Mouse (Mus musculus) forebrain, embryonic 11.5 days (tissue): Measurements from ENCODE around the gene Glb1. TPM values are rescaled to one million over a fixed set of nuclear protein-coding genes. Genes with fewer than 3 reads are reported as not detected.
"Not testable (repeated sequence)": the region's sequence is repeated elsewhere in the genome, so short reads cannot be mapped to it uniquely, and the experiment has no call there.

Experiments
- ATAC-seq: fragments of 200-750 bp; cut with Nextera tagmentation; replicated peaks from 2 replicates; pipeline ENCODE4 v1.8.0; 2017; ENCODE audit warnings: moderate TSS enrichment; ENCODE audit not compliant: low FRiP score
- DNase-seq: peaks from one replicate; pipeline ENCODE4 v3.0.0-alpha.2; 2017; ENCODE audit warnings: low spot score
- H3K27ac ChIP-seq: fragments of 300-500 bp; sonication (generic); 2 replicates; pipeline ENCODE4 v1.5.1; 2014; ENCODE audit warnings: low read depth, low read length
- H3K27me3 ChIP-seq: fragments of 300-500 bp; sonication (generic); 2 replicates; pipeline ENCODE4 v1.6.1; 2014; ENCODE audit warnings: mild to moderate bottlenecking, low read length, mixed read lengths; ENCODE audit not compliant: control insufficient read depth, insufficient read depth
- H3K36me3 ChIP-seq: fragments of 300-500 bp; sonication (generic); 2 replicates; pipeline ENCODE4 v1.6.1; 2014; ENCODE audit warnings: mild to moderate bottlenecking, low read length, moderate library complexity, mixed read lengths; ENCODE audit not compliant: control insufficient read depth, insufficient read depth
- H3K4me1 ChIP-seq: fragments of 300-500 bp; sonication (generic); replicated peaks from 2 replicates; pipeline ENCODE4 v1.6.1; 2014; ENCODE audit warnings: low read length, mixed read lengths; ENCODE audit not compliant: control insufficient read depth, insufficient read depth
- H3K4me2 ChIP-seq: fragments of 300-500 bp; sonication (generic); 2 replicates; pipeline ENCODE4 v1.6.1; 2014; ENCODE audit warnings: low read depth, mild to moderate bottlenecking, low read length, moderate library complexity, mixed read lengths; ENCODE audit not compliant: severe bottlenecking
- H3K4me3 ChIP-seq: fragments of 300-500 bp; sonication (generic); 2 replicates; pipeline ENCODE4 v1.5.1; 2014; ENCODE audit warnings: low read depth, low read length
- H3K9ac ChIP-seq: fragments of 300-500 bp; sonication (generic); 2 replicates; pipeline ENCODE4 v1.6.1; 2014; ENCODE audit warnings: low read length
- H3K9me3 ChIP-seq: fragments of 300-500 bp; sonication (generic); 2 replicates; pipeline ENCODE4 v1.6.1; 2016; ENCODE audit warnings: low read length, mixed read lengths; ENCODE audit not compliant: control insufficient read depth
- WGBS: fragments of 180-500 bp; shearing (Covaris S2); extraction: QIAGEN DNeasy Blood & Tissue Kit; methylation state at CpG from one replicate; pipeline ENCODE4 v1.1.7; 2014; 5-methylcytosine and 5-hydroxymethylcytosine counted together
- polyA plus RNA-seq: library from polyadenylated mRNA; unstranded; fragments of >200 nt; fragmentation: Nextera tagmentation; extraction: Ambion mirVana; gene quantifications from 2 replicates; pipeline ENCODE4 v1.2.1, GENCODE M21; 2014

The Glb1 gene
- polyA plus RNA-seq, 1 experiment from 2014 or later = 21.6 TPM

DNA sequence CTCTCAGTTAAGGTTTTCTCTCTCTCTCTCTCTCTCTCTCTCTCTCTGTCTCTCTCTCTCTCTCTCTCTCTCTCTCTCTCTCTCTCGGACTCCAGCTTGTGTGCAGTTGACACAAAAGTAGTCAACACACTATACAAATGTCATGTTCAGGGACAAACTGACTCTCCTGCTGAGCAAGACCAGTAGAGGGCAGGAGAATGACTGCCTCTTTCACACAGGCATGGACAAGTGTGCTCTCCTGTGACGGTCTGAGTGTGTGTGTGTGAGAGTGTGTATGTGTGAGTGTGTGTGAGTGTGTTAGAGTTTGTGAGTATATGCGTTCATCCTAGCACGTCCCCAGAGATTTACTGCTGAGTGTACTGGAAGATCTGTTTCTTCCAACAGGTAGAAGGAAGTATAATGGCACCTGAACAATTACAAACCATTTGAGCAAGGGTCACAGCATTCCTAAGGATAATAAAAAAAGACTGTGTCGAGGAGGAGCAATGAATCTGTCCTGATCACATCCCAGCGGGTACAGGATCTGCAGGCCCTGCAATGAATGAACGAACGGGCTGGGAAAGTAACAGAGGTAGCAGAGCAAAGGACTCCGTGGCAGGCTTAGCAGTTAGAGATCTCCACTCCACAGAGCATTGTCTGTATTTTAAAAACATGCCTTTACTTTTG is 118.1 kb downstream of the Glb1 start:
- ATAC-seq = no peak
- Histone ChIP-seq H3K27me3 (no peaks in the 10 kb centered on the region), H3K27ac (no peak overlapping the region), H3K36me3 (peaks cover 2% of the 10 kb centered on the region), H3K9ac (no peak overlapping the region), H3K4me3 (no peak overlapping the region), H3K4me1 (no peaks in the 10 kb centered on the region), H3K9me3 (peaks cover 2% of the 10 kb centered on the region), H3K4me2 (no peak overlapping the region)
- no peak for DNase-seq
- 71% methylated on average over 9 of the region's 9 CpGs for WGBS

DNA sequence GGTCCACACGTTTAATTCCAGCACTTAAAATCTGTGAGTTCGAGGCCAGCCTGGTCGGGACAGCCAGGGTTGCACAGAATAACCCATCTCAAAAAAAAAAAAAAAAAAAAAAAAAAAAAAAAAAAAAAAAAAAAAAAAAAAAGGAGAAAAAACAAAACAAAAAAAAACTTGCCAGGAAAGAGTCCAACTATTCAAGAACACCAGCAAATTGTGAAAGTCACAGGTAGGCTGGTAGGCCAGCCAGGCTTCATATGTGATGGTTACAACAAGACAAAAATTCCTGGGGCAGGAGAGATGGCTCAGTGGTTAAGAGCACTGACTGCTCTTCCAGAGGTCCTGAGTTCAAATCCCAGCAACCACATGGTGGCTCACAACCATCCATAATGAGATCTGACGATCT is 119.7 kb downstream of the Glb1 start:
- H3K9ac ChIP-seq, H3K4me1 ChIP-seq, H3K4me2 ChIP-seq, H3K27ac ChIP-seq, H3K4me3 ChIP-seq, DNase-seq, H3K36me3 ChIP-seq, H3K9me3 ChIP-seq, H3K27me3 ChIP-seq, ATAC-seq: not testable (repeated sequence)
- WGBS = 80% methylated on average over 4 of the region's 4 CpGs

- Histone ChIP-seq H3K4me3 (no peak overlapping the region), H3K9ac (no peak overlapping the region), H3K4me2 (no peak overlapping the region), H3K9me3 (no peaks in the 10 kb centered on the region), H3K4me1 (peaks cover 16% of the 10 kb centered on the region), H3K27ac (no peak overlapping the region), H3K27me3 (no peaks in the 10 kb centered on the region), H3K36me3 (no peaks in the 10 kb centered on the region)
- ATAC-seq = no peak
- no peak for DNase-seq
- 55% methylated on average over 5 of the region's 5 CpGs for WGBS
Observed at GRCm38 (mm10) chr9:114522041-114522440, 121.2 kb downstream of the Glb1 start.

GRCm38 (mm10) chr9:114522501-114522900 is 121.6 kb downstream of the Glb1 start:
- WGBS = 92% methylated on average over 9 of the region's 9 CpGs
- Histone ChIP-seq H3K9ac (no peak overlapping the region), H3K27ac (no peak overlapping the region), H3K4me2 (no peak overlapping the region), H3K4me3 (no peak overlapping the region), H3K4me1 (peaks cover 16% of the 10 kb centered on the region), H3K9me3 (no peaks in the 10 kb centered on the region), H3K27me3 (no peaks in the 10 kb centered on the region), H3K36me3 (no peaks in the 10 kb centered on the region)
- no peak for DNase-seq
- ATAC-seq = no peak

Other genes starting within 250 kb of the Glb1 start
- gene Bcl2a1c, start 70.9 kb upstream of the Glb1 start, polyA plus RNA-seq = not detected in 2 replicates
- 35.6 and 44.4 TPM in 2 replicates for gene Crtap, start 10.4 kb upstream of the Glb1 start, polyA plus RNA-seq
- gene Tmppe, start within 50 bp of the Glb1 start, polyA plus RNA-seq = 5.3 and 6.4 TPM in 2 replicates
- not detected in 2 replicates for gene Ccr4, start 103.8 kb downstream of the Glb1 start, polyA plus RNA-seq
- not detected in 2 replicates for gene C130032M10Rik, start 114.6 kb downstream of the Glb1 start, polyA plus RNA-seq
- 1.5 and 1.6 TPM in 2 replicates for gene Trim71, start 163.3 kb downstream of the Glb1 start, polyA plus RNA-seq
- gene Cnot10, start 239.1 kb downstream of the Glb1 start, polyA plus RNA-seq = 76.0 and 78.8 TPM in 2 replicates